In genomic region chr4:120405144-120405805, GRCm38 (mm10) we compare ENCODE assay signal across 8 mouse cellular contexts. TPM values are rescaled to one million over a fixed set of nuclear protein-coding genes. Genes with fewer than 3 reads are reported as not detected.
DNase-seq lines count a peak whose midpoint lies in the region; ATAC-seq and TF ChIP-seq lines count a peak whose summit lies in the region.

TSS of gene Scmh1 (plus strand) at chr4:120405281.

- TF ChIP-seq RAD21 in MEL (IDR thresholded peaks at IDR 0.05; ENCODE audit: low read depth, low read length) = no peak

- H3K9ac ChIP-seq in MEL (ENCODE audit: control insufficient read depth, low read depth, low read length, poor library complexity, severe bottlenecking) = peak within 1 kb of the TSS; percentile 100
- peak within 1 kb of the TSS; percentile 99 for H3K9ac ChIP-seq in forebrain, postnatal 0 days
- peak within 1 kb of the TSS; percentile 96 for H3K9ac ChIP-seq in neural tube, embryonic 15.5 days (replicated peaks)

- TF ChIP-seq CTCF in MEL (IDR thresholded peaks at IDR 0.05 in 2 of 3, conservative IDR thresholded peaks at IDR 0.05 in 1 of 3; ENCODE audit: control insufficient read depth in 1 of 3, insufficient read depth in 1 of 3, low read depth in 2 of 3, low read length in 3 of 3, poor library complexity in 1 of 3, severe bottlenecking in 1 of 3) = peak in 2 of 3 experiments; percentile 14 to 58; a peak in 3 of 6 replicates
- no peak for TF ChIP-seq CTCF in cerebellum, adult 2 months (IDR thresholded peaks at IDR 0.05; ENCODE audit: borderline replicate concordance, insufficient read depth, low read depth, low read length)
- TF ChIP-seq CTCF in forebrain, postnatal 0 days (IDR thresholded peaks at IDR 0.05; ENCODE audit: low read depth) = no peak
- no peak for TF ChIP-seq CTCF in lung, adult 2 months (IDR thresholded peaks at IDR 0.05; ENCODE audit: insufficient read depth, low read length)

- intact Hi-C loops in heart, postnatal 25 days (cut with DNase I) = no loop called here

- WGBS in cerebellum, adult 2 months = 1% methylated on average over 62 of the region's 102 CpGs
- WGBS in forebrain, postnatal 0 days = 1% methylated on average over 72 of the region's 102 CpGs
- WGBS in lung, adult 2 months = under 1% methylated on average over 92 of the region's 102 CpGs
- 1% methylated on average over 51 of the region's 102 CpGs for whole genome bisulfite sequencing in neural tube, embryonic 15.5 days

- no peaks in the 10 kb centered on the region for H3K9me3 ChIP-seq in MEL (replicated peaks; ENCODE audit: insufficient read depth, low read length)
- H3K9me3 ChIP-seq in forebrain, postnatal 0 days (ENCODE audit: low read length) = no peaks in the 10 kb centered on the region
- H3K9me3 ChIP-seq in neural tube, embryonic 15.5 days (replicated peaks) = no peaks in the 10 kb centered on the region

- H3K27ac ChIP-seq in MEL (ENCODE audit: control insufficient read depth, low read depth, low read length) = peak within 1 kb of the TSS; percentile 90
- H3K27ac ChIP-seq in cerebellum, adult 2 months (ENCODE audit: insufficient read depth, low read length) = peak within 1 kb of the TSS; percentile 91
- H3K27ac ChIP-seq in forebrain, postnatal 0 days (ENCODE audit: low read depth, low read length) = peak within 1 kb of the TSS; percentile 93
- H3K27ac ChIP-seq in neural tube, embryonic 15.5 days (replicated peaks) = peak within 1 kb of the TSS; percentile 95

- no peak; a peak in 1 of 4 replicates for TF ChIP-seq POLR2A in MEL (IDR thresholded peaks at IDR 0.05; ENCODE audit: control insufficient read depth in 1 of 2, insufficient read depth in 1 of 2, low read depth in 1 of 2, low read length in 2 of 2, poor library complexity in 1 of 2)
- 0 out of 2 replicates have a peak, but pooled peaks have one; percentile 21 for TF ChIP-seq POLR2A in cerebellum, adult 2 months (IDR thresholded peaks at IDR 0.05; ENCODE audit: borderline replicate concordance, insufficient read depth, low read length)
- 0 out of 2 replicates have a peak, but pooled peaks have one; percentile 24 for TF ChIP-seq POLR2A in lung, adult 2 months (IDR thresholded peaks at IDR 0.05; ENCODE audit: borderline replicate concordance, extremely low read depth, low read depth, low read length)

- H3K27me3 ChIP-seq in MEL (ENCODE audit: control insufficient read depth in 1 of 2, insufficient read depth in 2 of 2, low read length in 2 of 2) = no peaks in the 10 kb centered on the region
- H3K27me3 ChIP-seq in cerebellum, adult 2 months (ENCODE audit: control insufficient read depth, insufficient read depth, low read length) = no peaks in the 10 kb centered on the region; the same call in 1 of the 2 replicates
- H3K27me3 ChIP-seq in forebrain, postnatal 0 days (ENCODE audit: insufficient read depth, low read length) = no peaks in the 10 kb centered on the region
- H3K27me3 ChIP-seq in neural tube, embryonic 15.5 days (replicated peaks) = no peaks in the 10 kb centered on the region

- H3K4me2 ChIP-seq in forebrain, postnatal 0 days (ENCODE audit: low read depth) = peak within 1 kb of the TSS; percentile 61
- peak within 1 kb of the TSS; percentile 65 for H3K4me2 ChIP-seq in neural tube, embryonic 15.5 days

- peak; percentile 93 for ATAC-seq in forebrain, postnatal 0 days
- peak; percentile 88 for ATAC-seq in neural tube, embryonic 15.5 days (ENCODE audit: low FRiP score)

- DNase-seq in MEL (ENCODE audit: low read depth, low spot score) = peak; percentile 60
- DNase-seq in cerebellum, adult 2 months = peak; percentile 64 to 76
- DNase-seq in forebrain, postnatal 0 days = peak; percentile 90
- peak; percentile 43 for DNase-seq in heart, postnatal 25 days (ENCODE audit: low spot score)
- DNase-seq in layer of hippocampus, adult 18-20 months (ENCODE audit: low spot score in 2 of 2) = peak; percentile 47 to 52
- peak; percentile 80 for DNase-seq in lung, adult 2 months
- DNase-seq in thymus, adult 18-20 months = peak; percentile 57 to 58

- H3K4me1 ChIP-seq in MEL (ENCODE audit: control insufficient read depth in 1 of 2, insufficient read depth in 2 of 2, low read length in 2 of 2) = peaks cover 3 to 16% of the 10 kb centered on the region in 2 experiments
- no peaks in the 10 kb centered on the region for H3K4me1 ChIP-seq in cerebellum, adult 2 months (ENCODE audit: control insufficient read depth, insufficient read depth, low read length)
- peaks cover 5% of the 10 kb centered on the region; the same call in 1 of the 2 replicates for H3K4me1 ChIP-seq in forebrain, postnatal 0 days (ENCODE audit: insufficient read depth)
- H3K4me1 ChIP-seq in lung, adult 2 months (ENCODE audit: control insufficient read depth, insufficient read depth, low read length) = peaks cover 5% of the 10 kb centered on the region
- peaks cover 29% of the 10 kb centered on the region for H3K4me1 ChIP-seq in neural tube, embryonic 15.5 days

- peak within 1 kb of the TSS; percentile 96 to 99 for H3K4me3 ChIP-seq in MEL (ENCODE audit: control insufficient read depth in 1 of 2, insufficient read depth in 1 of 2, low read depth in 2 of 2, low read length in 2 of 2)
- H3K4me3 ChIP-seq in cerebellum, adult 2 months (replicated peaks; ENCODE audit: insufficient read depth, low read depth, low read length) = peak within 1 kb of the TSS; percentile 88
- peak within 1 kb of the TSS; percentile 100 for H3K4me3 ChIP-seq in forebrain, postnatal 0 days (ENCODE audit: low read depth, low read length)
- peak within 1 kb of the TSS; percentile 78 for H3K4me3 ChIP-seq in lung, adult 2 months (replicated peaks; ENCODE audit: extremely low read depth, low read depth, low read length)
- peak within 1 kb of the TSS; percentile 77 for H3K4me3 ChIP-seq in neural tube, embryonic 15.5 days (replicated peaks)

- peaks cover 0 to 20% of the 10 kb centered on the region in 2 experiments; a peak in 2 of 4 replicates for H3K36me3 ChIP-seq in MEL (ENCODE audit: control insufficient read depth in 1 of 2, insufficient read depth in 2 of 2, low read length in 2 of 2)
- H3K36me3 ChIP-seq in forebrain, postnatal 0 days (ENCODE audit: insufficient read depth) = no peaks in the 10 kb centered on the region
- H3K36me3 ChIP-seq in neural tube, embryonic 15.5 days = no peaks in the 10 kb centered on the region

- peaks cover 17% of the 10 kb centered on the region for H3K79me2 ChIP-seq in MEL (ENCODE audit: control insufficient read depth, insufficient read depth, low read length, poor library complexity)

- TF ChIP-seq EP300 in MEL (IDR thresholded peaks at IDR 0.05; ENCODE audit: low read depth in 1 of 2, low read length in 2 of 2) = no peak

TF ChIP-seq in MEL, 35 proteins besides CTCF, POLR2A, EP300 and RAD21:
- TF ChIP-seq MAZ (IDR thresholded peaks at IDR 0.05; ENCODE audit: low read depth, low read length) = peak; percentile 47; the same call in 1 of the 2 replicates
- peak; percentile 50; the same call in 1 of the 2 replicates for TF ChIP-seq NRF1 (IDR thresholded peaks at IDR 0.05; ENCODE audit: insufficient read depth, low read depth, low read length, poor library complexity, severe bottlenecking)
- no peak for TF ChIP-seq CHD2 (IDR thresholded peaks at IDR 0.05; ENCODE audit: low read length)
TF ChIP-seq in MEL: peak in this region for 2.

RNA-seq across cellular contexts. Expression of gene Scmh1, which starts in this region (rescaled TPM):
- 6.0 and 7.5 TPM in 2 replicates for total RNA-seq in MEL (2012; rRNA removed)
- 10 to 100 TPM in 1 of 2 experiments, not detected in 1; 66.8 TPM for polyA plus RNA-seq in MEL (2012; ENCODE audit: insufficient read depth in 1 of 2, insufficient read length in 2 of 2, low read depth in 1 of 2, low replicate concordance in 2 of 2, missing spikeins in 1 of 2)
- 80.1 and 84.8 TPM in 2 replicates for polyA plus RNA-seq in cerebellum, adult 2 months (2012; rRNA removed)
- 43.9 and 47.1 TPM in 2 replicates for total RNA-seq in forebrain, postnatal 0 days (2014; rRNA removed)
- polyA plus RNA-seq in forebrain, postnatal 0 days (2015; fragmentation: Nextera tagmentation; extraction: Ambion mirVana) = 40.4 and 56.4 TPM in 2 replicates
- 10 to 100 TPM; 59.3 to 64.7 TPM for total RNA-seq in heart, postnatal 25 days (2021)
- 10 to 100 TPM; 75.6 to 78.5 TPM for total RNA-seq in layer of hippocampus, adult 18-20 months (2021)
- polyA plus RNA-seq in lung, adult 2 months (2012; rRNA removed) = 29.5 and 36.9 TPM in 2 replicates
- 77.5 and 80.4 TPM in 2 replicates for polyA plus RNA-seq in neural tube, embryonic 15.5 days (2015; fragmentation: Nextera tagmentation; extraction: Ambion mirVana)

Comparison
In these comparisons a context has a peak if more than half of its experiments do, and no peak if none do; other contexts are left out.
1. Peak in every context shown above with its lines: DNase-seq, ATAC-seq, H3K4me3 ChIP-seq and H3K27ac ChIP-seq.
2. CTCF ChIP-seq: peak in MEL (2 of 3); none in cerebellum, adult 2 months (single experiment), forebrain, postnatal 0 days (single experiment) and lung, adult 2 months (single experiment).
3. POLR2A ChIP-seq: peak in cerebellum, adult 2 months (single experiment) and lung, adult 2 months (single experiment); none in MEL (0 of 2).